Mouse (Mus musculus): ENCODE measurements at regions not wholly inside any gene's neighbourhood (a gene's known extent, or its start where the extent isn't known, plus 50 kb on each side); places are given as distances from the start of the nearest gene placed in this dataset.

DNA sequence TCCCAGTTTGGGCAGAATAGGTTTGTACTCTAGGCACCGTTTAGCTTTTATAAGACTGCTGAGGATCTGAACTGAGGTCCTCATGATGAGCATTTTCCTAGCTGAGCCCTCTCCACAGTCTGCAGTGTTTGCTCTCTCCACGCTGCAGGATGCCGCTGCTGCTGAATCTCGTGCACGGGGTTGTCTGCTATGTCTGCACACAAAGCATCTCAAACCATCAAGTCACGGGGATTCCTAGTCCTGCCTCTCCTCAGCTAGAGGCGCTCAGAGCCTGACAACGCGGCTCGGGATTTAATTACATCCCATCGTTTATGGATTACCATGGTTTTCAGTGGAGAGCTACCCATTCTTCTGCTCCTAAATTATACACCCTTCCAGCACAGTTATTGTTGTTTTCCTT is 175.6 kb downstream of the Rnf144b start:
- no peak overlapping the region for H3K4me3 ChIP-seq (replicated peaks)
- no peak overlapping the region for H3K4me2 ChIP-seq
- H3K27ac ChIP-seq = no peak overlapping the region
- 63% methylated on average over 11 of the region's 11 CpGs for WGBS
- H3K27me3 ChIP-seq = no peaks in the 10 kb centered on the region
- no peaks in the 10 kb centered on the region for H3K36me3 ChIP-seq
- ATAC-seq (replicated peaks; ENCODE audit: low FRiP score) = no peak
- H3K9me3 ChIP-seq (replicated peaks) = no peaks in the 10 kb centered on the region
- no peak overlapping the region for H3K9ac ChIP-seq
- H3K4me1 ChIP-seq = no peaks in the 10 kb centered on the region

DNA sequence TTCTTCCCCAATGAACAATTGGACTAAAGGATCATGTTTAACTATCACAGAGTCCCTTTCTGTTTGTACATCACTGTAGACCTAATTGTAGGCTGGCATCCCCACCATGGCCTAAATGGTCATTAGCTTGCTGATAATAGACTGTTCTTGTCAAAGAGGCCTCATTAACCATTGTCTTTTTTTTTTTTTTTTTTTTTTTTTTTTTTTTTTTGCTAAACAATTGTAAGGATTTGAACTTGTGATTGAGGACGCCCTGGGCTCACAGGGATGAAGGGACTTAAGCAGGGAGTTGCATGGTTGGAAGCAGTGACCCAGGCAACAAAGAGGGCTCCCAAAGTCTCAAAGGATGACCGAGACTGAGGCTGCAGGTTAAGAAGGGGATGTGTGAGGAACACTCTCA is 178.0 kb downstream of the Rnf144b start:
- no peak for ATAC-seq (replicated peaks; ENCODE audit: low FRiP score)
- Histone ChIP-seq H3K4me3 (replicated peaks) (no peak overlapping the region), H3K4me1 (no peaks in the 10 kb centered on the region), H3K27ac (no peak overlapping the region), H3K9ac (no peak overlapping the region), H3K36me3 (no peaks in the 10 kb centered on the region), H3K4me2 (no peak overlapping the region), H3K9me3 (replicated peaks) (no peaks in the 10 kb centered on the region), H3K27me3 (no peaks in the 10 kb centered on the region)
- 73% methylated on average over 2 of the region's 2 CpGs for WGBS

DNA sequence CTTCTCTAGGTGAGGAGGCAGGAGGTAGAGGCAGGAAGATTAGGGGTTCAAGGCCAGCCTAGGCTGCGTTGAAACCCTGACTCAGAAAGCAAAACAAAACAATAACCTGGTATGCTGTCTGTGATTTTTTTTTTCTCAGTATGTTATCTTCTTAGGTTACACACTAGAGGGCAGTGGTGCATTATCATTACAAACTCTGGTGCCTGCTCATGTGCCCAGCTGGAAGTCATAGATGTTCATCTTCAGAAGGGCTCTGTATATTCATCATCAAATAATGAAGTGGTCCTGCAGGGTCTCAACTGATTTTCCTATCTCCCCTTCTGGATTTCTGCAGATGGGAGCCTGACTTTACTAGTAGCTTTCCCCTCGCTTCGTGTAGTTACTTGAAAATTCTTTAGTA is 178.6 kb downstream of the Rnf144b start:
- WGBS = 65% methylated on average over 3 of the region's 3 CpGs
- H3K9me3 ChIP-seq (replicated peaks) = no peaks in the 10 kb centered on the region
- H3K27me3 ChIP-seq = no peaks in the 10 kb centered on the region
- H3K9ac ChIP-seq = no peak overlapping the region
- H3K4me1 ChIP-seq = no peaks in the 10 kb centered on the region
- no peak overlapping the region for H3K27ac ChIP-seq
- H3K4me2 ChIP-seq = no peak overlapping the region
- ATAC-seq (replicated peaks; ENCODE audit: low FRiP score) = no peak
- H3K36me3 ChIP-seq = no peaks in the 10 kb centered on the region
- H3K4me3 ChIP-seq (replicated peaks) = no peak overlapping the region

DNA sequence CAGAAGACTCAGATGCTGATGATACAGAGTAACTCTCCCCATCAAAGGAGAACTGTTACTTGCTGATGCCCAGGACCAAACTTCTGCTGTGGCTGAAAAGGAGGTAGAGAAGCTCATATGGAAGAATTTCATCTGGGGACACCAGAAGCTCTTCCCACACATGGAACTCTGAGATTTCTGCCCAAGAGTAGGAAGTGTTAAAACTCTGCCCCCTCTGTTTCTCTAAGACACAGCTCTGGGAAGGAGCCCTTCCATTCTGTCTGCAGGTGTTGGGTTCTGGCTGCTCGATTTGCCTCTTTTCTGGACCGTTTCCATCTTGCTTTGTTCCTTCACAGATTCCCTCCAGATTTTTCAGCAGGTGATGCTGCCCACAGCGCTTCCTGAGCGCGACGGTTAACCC is 187.0 kb downstream of the Rnf144b start:
- Histone ChIP-seq H3K4me1 (0 out of 2 replicates have a peak, but pooled peaks cover 7% of the 10 kb centered on the region), H3K4me2 (no peak overlapping the region), H3K27me3 (no peaks in the 10 kb centered on the region), H3K27ac (no peak overlapping the region), H3K9me3 (replicated peaks) (no peaks in the 10 kb centered on the region), H3K36me3 (no peaks in the 10 kb centered on the region), H3K4me3 (replicated peaks) (no peak overlapping the region), H3K9ac (no peak overlapping the region)
- WGBS = 92% methylated on average over 6 of the region's 6 CpGs
- no peak for ATAC-seq (replicated peaks; ENCODE audit: low FRiP score)

DNA sequence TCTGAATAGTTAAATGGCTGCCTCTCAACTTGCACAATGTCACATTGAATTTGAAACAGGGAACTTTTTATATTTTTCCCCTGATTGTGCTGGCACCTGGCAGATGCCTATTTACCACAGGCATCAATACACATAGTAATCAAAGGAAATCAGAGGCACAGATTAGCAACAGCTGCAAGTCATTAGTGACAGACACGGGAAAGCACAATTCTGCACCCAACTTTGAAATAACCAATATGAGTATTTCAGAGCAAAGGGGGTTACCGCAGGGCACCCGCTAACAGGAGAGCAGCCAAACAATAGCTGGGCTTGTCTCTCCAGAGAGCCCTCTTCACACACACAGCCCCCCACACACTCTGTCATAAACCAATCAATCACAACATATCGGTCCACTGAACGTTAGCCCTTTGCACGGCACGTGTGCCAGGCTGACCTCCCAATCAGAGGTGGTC is 188.3 kb downstream of the Rnf144b start:
- WGBS = 6% methylated on average over 7 of the region's 7 CpGs
- Histone ChIP-seq H3K4me2 (no peak overlapping the region), H3K27me3 (no peaks in the 10 kb centered on the region), H3K4me1 (0 out of 2 replicates have a peak, but pooled peaks cover 7% of the 10 kb centered on the region), H3K9me3 (replicated peaks) (no peaks in the 10 kb centered on the region), H3K9ac (no peak overlapping the region), H3K4me3 (replicated peaks) (no peak overlapping the region), H3K27ac (no peak overlapping the region), H3K36me3 (no peaks in the 10 kb centered on the region)
- ATAC-seq (replicated peaks; ENCODE audit: low FRiP score) = 0 out of 2 replicates have a peak, but pooled peaks have one; percentile 56

DNA sequence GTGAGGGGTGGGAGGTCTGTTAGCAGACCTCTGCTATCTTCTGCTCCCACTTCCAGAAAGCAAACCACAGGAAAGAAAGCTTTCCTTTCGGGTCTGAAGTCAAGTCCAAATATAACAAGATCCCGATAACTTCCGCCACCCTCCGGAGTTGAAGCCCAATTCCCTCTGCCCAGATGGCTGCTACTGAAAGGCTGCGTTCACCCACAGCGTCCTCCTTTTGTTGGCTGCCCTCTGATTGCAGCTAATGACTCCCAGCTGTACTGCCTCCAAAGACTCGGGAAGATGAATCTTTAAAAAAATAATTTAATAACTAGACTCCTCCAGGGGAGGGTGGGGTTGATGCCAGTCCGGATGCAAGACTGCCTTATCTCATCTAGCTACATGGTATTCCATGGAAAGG is 197.1 kb downstream of the Rnf144b start:
- H3K4me3 ChIP-seq (replicated peaks) = no peak overlapping the region
- H3K4me2 ChIP-seq = no peak overlapping the region
- no peaks in the 10 kb centered on the region for H3K27me3 ChIP-seq
- no peak for ATAC-seq (replicated peaks; ENCODE audit: low FRiP score)
- no peaks in the 10 kb centered on the region for H3K36me3 ChIP-seq
- H3K4me1 ChIP-seq = no peaks in the 10 kb centered on the region
- 57% methylated on average over 8 of the region's 8 CpGs for WGBS
- no peak overlapping the region for H3K9ac ChIP-seq
- H3K27ac ChIP-seq = no peak overlapping the region
- H3K9me3 ChIP-seq (replicated peaks) = no peaks in the 10 kb centered on the region

DNA sequence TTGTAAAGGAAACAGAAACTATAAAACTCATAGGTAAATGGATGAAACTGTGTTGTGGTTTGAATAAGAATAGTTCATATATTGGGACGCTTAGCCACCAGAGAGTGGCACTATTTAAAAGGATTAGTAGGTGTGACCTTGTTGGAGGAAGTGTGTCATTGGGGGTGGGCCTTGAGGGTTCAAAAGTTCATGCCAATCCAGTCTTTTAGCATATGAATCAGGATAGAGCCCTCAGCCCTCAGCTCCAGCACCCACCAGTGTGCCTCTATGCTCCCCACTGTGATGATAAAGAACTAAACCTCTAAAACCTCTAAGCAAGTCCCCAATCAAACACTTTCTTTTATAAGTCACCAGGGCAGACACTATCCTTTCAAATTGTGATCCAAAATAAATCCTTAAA is 199.4 kb downstream of the Rnf144b start:
- no peaks in the 10 kb centered on the region for H3K4me1 ChIP-seq
- H3K36me3 ChIP-seq = no peaks in the 10 kb centered on the region
- no peak overlapping the region for H3K27ac ChIP-seq
- ATAC-seq (replicated peaks; ENCODE audit: low FRiP score) = no peak
- no peak overlapping the region for H3K9ac ChIP-seq
- no peaks in the 10 kb centered on the region for H3K9me3 ChIP-seq (replicated peaks)
- no peak overlapping the region for H3K4me2 ChIP-seq
- 76% methylated on average over 1 of the region's 1 CpGs for WGBS
- H3K27me3 ChIP-seq = no peaks in the 10 kb centered on the region
- no peak overlapping the region for H3K4me3 ChIP-seq (replicated peaks)

DNA sequence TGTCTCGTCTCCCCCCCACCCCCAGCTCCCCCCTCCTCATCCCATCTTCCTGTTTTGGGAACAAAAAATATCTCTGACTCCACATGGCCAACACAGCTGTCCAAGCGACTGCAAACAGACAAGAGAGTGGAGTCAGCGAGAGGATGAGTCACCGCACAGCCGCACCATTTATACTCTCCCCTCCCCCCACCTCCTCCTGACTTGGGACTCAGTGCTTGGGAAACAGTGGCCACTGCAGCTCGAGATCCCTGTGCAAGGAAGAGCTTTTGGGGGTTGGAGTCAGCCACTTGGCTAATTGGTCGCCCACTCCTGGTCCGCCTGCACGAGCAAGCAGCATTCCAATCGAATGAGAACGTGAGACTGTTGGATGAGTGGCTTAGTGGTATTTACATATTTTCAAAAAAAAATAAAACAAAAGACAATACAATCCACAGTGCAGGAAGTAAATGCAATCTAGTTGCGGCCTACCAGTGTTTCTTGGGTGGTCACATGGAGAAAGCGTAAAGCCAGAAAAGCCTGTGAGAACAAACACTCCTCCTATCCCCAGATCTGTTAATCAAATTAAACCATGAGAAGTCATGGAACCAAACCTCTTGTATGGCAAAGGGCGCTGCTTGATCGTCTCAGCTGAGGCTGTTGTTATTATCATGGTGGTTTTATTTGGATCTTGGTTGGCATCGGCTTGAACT is 213.7 kb downstream of the Rnf144b start:
- Histone ChIP-seq H3K9ac (no peak overlapping the region), H3K4me1 (peaks cover 10% of the 10 kb centered on the region; the same call in 1 of the 2 replicates), H3K9me3 (replicated peaks) (no peaks in the 10 kb centered on the region), H3K4me3 (replicated peaks) (no peak overlapping the region), H3K36me3 (no peaks in the 10 kb centered on the region), H3K4me2 (no peak overlapping the region), H3K27ac (no peak overlapping the region), H3K27me3 (no peaks in the 10 kb centered on the region)
- ATAC-seq (replicated peaks; ENCODE audit: low FRiP score) = no peak
- 64% methylated on average over 16 of the region's 16 CpGs for WGBS

DNA sequence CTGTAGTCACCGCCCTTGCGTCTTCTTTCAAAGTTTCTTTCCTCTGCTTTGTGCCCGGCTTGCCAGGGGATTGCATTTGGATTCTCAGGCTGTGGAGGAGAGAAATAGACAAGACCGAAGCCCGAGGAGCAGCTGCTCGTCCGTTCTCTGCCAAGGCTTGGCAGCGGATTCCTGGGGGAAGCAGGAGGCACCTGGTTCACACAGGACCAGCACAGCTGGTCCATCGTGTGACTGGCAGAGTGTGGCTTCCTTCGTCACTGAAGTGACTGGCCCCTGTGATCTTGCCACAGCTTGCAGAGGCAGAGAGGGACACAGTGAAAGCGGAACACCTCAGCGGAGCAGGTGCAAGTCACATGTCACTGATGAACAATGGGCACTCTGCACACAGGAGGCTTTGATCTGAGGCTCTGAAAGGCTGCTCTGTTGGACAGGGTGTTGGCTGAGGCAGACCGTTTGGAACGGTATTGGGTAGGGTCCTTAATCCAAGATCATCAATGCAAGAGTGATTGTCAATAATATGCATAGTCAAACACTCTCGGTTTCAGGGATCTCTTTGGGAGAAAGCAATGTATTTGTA is 214.5 kb downstream of the Rnf144b start:
- H3K4me3 ChIP-seq (replicated peaks) = no peak overlapping the region
- H3K27ac ChIP-seq = no peak overlapping the region
- ATAC-seq (replicated peaks; ENCODE audit: low FRiP score) = no peak
- H3K27me3 ChIP-seq = no peaks in the 10 kb centered on the region
- no peaks in the 10 kb centered on the region for H3K36me3 ChIP-seq
- H3K4me2 ChIP-seq = no peak overlapping the region
- peaks cover 10% of the 10 kb centered on the region; the same call in 1 of the 2 replicates for H3K4me1 ChIP-seq
- no peak overlapping the region for H3K9ac ChIP-seq
- WGBS = 88% methylated on average over 15 of the region's 15 CpGs
- H3K9me3 ChIP-seq (replicated peaks) = no peaks in the 10 kb centered on the region

DNA sequence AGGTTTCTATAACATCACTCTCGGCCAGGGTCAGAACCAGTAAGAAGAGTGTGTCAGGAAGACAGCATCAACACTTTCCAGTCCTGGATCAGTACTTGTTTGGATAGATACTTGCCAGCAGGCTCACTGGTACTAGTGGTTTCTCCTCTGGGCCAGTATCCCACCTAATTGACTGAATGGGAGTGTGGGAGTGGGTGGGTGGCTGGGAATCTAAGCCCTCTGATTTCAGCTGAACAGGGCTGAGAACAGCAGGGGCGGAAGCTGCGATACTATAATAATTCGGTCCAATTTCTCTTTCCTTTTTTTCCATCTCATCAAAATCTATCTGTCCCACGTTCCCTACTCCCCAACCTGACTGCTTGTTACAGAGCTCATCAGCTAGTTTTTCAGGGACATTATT is 217.0 kb downstream of the Rnf144b start:
- H3K9ac ChIP-seq = no peak overlapping the region
- H3K36me3 ChIP-seq = no peaks in the 10 kb centered on the region
- ATAC-seq (replicated peaks; ENCODE audit: low FRiP score) = no peak
- no peak overlapping the region for H3K4me3 ChIP-seq (replicated peaks)
- WGBS = 77% methylated on average over 5 of the region's 5 CpGs
- peaks cover 10% of the 10 kb centered on the region; the same call in 1 of the 2 replicates for H3K4me1 ChIP-seq
- no peaks in the 10 kb centered on the region for H3K27me3 ChIP-seq
- no peak overlapping the region for H3K27ac ChIP-seq
- no peaks in the 10 kb centered on the region for H3K9me3 ChIP-seq (replicated peaks)
- H3K4me2 ChIP-seq = no peak overlapping the region

DNA sequence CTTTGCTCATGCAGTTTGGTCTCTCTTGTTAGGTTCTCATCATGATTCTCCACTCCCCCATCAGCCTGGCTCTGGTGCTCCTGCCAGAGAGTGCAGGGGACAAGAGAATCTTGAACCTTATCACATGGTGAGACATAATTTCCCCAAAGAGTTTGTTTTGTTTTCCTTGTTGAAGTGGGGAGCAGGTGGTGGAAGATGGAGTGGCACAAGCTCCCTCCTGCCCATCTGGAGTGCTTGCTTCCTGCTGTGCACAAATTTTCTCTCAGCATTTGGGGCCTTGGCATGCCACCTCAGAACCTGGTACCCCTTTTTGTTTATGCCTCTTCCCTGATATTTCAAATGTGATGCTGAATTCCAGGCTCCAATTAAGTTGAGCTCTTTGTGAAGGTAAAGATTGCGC is 219.9 kb downstream of the Rnf144b start:
- Histone ChIP-seq H3K9ac (no peak overlapping the region), H3K27ac (no peak overlapping the region), H3K9me3 (replicated peaks) (no peaks in the 10 kb centered on the region), H3K36me3 (no peaks in the 10 kb centered on the region), H3K4me1 (no peaks in the 10 kb centered on the region), H3K4me3 (replicated peaks) (no peak overlapping the region), H3K4me2 (no peak overlapping the region), H3K27me3 (no peaks in the 10 kb centered on the region)
- WGBS = 97% methylated on average over 1 of the region's 1 CpGs
- no peak for ATAC-seq (replicated peaks; ENCODE audit: low FRiP score)

DNA sequence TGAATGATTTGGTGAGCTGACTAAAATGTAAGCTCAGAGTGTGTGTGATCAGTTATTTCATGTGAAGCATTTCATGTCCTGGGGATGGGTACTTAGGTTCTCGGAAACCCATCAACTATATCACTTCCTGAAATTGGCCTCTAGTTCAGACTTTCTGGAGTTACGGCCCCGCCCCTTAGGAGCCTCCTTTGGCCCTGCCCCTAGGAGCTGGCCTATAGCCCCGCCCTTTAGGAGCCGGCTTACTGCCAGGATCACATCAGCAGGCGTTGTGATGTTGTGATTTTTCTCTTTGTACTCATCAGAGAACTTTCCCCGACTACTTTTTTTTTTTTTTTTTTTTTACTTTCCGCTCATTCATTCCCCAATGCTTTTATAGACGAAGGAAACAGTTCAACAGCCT is 223.1 kb downstream of the Rnf144b start:
- no peak overlapping the region for H3K4me3 ChIP-seq (replicated peaks)
- H3K36me3 ChIP-seq = no peaks in the 10 kb centered on the region
- no peaks in the 10 kb centered on the region for H3K9me3 ChIP-seq (replicated peaks)
- H3K9ac ChIP-seq = no peak overlapping the region
- ATAC-seq (replicated peaks; ENCODE audit: low FRiP score) = no peak
- no peaks in the 10 kb centered on the region for H3K27me3 ChIP-seq
- H3K4me1 ChIP-seq = no peaks in the 10 kb centered on the region
- 40% methylated on average over 9 of the region's 9 CpGs for WGBS
- H3K4me2 ChIP-seq = no peak overlapping the region
- no peak overlapping the region for H3K27ac ChIP-seq

DNA sequence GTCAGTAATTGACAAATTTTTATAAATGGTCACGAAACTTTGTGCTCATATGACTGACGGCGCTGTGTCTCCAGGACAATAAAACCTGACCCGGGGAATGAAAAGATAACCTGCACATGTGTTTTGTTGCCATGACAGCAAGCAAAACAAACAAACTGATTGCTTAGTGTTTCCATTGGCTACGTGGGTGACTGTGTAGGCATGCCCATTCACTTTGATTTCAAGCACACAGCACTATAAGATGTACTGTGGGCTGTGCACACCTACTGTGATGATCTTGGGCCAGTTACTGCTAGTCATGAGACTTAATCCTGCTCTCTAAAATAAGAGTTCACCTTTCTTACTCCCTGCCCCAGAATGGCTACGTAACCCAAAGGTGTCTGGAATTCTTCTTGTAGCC is 225.4 kb downstream of the Rnf144b start:
- H3K4me1 ChIP-seq = no peaks in the 10 kb centered on the region
- no peak overlapping the region for H3K27ac ChIP-seq
- no peak for ATAC-seq (replicated peaks; ENCODE audit: low FRiP score)
- H3K9me3 ChIP-seq (replicated peaks) = no peaks in the 10 kb centered on the region
- H3K9ac ChIP-seq = no peak overlapping the region
- H3K27me3 ChIP-seq = no peaks in the 10 kb centered on the region
- no peaks in the 10 kb centered on the region for H3K36me3 ChIP-seq
- H3K4me2 ChIP-seq = no peak overlapping the region
- no peak overlapping the region for H3K4me3 ChIP-seq (replicated peaks)
- WGBS = 61% methylated on average over 6 of the region's 6 CpGs
